Mouse (Mus musculus) telencephalon, adult 2 months (tissue): ENCODE data around the gene Med13l.

Experiments
- DNase-seq: peaks from one replicate; pipeline ENCODE4 v3.0.0-alpha.2; 2011; ENCODE audit warnings: low read depth, low spot score

Gene Med13l

GRCm38 (mm10) chr5:118773866-118774265 lies 213.4 kb downstream of the Med13l start:
- no peak for DNase-seq

GRCm38 (mm10) chr5:118776396-118776795 lies 215.9 kb downstream of the Med13l start:
- DNase-seq = no peak

DNA sequence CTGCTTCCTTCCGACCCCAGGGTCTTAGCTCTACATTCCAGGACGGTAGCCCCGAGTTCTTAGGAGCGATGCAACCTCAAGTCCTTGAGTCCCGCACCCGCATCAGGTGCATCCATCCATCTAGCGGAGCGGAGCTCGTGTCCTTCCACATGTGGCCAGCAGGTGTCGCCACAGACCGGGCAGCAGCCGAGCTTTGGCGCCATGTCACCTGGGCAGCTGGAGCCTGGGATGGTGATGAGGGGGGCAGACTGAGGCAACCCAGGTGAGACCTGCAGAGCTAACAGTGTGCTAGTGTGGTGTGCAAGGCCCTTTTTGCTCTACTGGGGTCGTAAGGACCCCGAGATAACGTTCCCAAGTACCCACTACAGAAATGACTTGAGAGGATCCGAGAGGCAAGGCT lies 221.1 kb downstream of the Med13l start:
- no peak for DNase-seq

GRCm38 (mm10) chr5:118782139-118782538 lies 221.7 kb downstream of the Med13l start:
- DNase-seq = no peak

DNA sequence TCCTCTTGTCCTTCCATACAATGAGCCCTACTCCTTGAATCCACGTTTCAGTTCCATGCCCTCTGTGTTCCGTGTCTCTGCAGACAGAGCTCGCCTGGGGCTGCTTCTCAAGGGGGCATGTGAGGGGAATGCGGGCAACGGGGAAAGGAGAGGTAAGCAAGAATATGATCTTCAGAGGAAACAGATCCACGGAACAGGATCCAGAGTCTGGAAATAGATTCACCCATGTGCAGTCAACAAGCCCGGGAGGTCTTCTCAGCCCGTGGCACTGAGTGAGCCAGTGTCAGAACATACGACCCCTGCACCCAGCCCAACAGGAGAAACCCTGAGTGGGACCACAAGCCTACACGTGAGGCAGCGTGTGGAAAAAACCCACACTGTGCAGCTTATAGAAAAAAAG lies 228.7 kb downstream of the Med13l start:
- no peak for DNase-seq

DNA sequence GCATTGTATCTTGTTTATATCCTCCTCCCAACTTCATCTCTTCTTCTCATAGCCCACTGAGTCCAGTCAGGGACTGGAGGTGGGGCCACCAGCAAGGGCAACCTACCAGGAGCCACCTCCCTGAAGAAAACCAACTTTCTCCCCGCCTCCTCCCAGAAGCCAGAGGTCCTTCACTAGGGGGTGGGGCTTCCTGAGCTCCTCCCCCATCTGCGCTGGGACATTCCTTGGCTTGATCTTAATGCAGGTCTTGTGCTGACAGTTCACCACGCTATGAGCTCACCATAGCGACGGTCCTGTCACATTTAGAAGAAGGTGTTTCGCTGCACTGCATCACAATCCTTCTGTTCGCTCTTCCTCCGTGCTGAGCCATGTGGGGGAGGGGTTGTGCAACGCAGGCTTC lies 229.3 kb downstream of the Med13l start:
- no peak for DNase-seq

DNA sequence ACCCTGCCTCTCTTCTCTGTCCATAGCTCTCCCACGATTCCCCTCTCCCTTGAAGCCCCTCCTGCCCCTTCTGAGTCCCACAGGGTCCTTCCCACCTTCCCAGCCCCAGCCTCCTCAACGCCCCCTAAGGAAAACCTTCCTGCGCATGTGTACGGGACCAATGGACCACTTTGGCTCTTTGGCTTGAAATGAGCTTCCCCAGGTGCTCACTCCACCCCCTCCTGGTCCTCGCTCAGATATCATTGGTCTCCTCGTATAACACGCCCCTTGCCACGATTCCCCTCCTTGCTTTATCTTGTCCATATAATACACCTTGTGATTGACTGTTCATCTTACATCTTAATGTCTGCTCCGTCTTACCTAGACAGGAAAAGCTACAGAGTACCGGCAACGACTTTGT lies 237.3 kb downstream of the Med13l start:
- no peak for DNase-seq

DNA sequence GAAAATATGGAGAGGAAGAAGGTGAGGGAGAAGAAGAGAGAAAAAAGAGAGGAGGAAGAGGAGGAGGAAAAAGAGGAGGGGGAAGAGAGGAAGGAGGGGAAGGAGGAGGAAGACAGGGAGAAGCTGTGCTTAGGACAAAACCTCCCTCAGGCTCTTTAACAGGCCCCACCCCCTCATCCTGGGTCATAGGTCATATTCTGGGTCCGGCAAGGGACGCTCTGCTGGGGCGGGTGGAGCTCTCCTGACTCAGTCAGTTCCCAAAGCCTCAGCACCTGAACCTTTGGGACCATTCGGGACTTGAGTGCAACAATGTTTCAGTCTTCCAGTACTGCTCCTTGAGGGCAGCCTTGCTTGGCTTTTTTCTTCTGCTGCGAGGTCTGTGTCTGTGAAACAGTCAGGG lies 241.1 kb downstream of the Med13l start:
- no peak for DNase-seq

GRCm38 (mm10) chr5:118802036-118802435 lies 241.6 kb downstream of the Med13l start:
- no peak for DNase-seq

GRCm38 (mm10) chr5:118808946-118809345 lies 248.5 kb downstream of the Med13l start:
- no peak for DNase-seq

GRCm38 (mm10) chr5:118809588-118809987 lies 249.1 kb downstream of the Med13l start:
- no peak for DNase-seq

DNA sequence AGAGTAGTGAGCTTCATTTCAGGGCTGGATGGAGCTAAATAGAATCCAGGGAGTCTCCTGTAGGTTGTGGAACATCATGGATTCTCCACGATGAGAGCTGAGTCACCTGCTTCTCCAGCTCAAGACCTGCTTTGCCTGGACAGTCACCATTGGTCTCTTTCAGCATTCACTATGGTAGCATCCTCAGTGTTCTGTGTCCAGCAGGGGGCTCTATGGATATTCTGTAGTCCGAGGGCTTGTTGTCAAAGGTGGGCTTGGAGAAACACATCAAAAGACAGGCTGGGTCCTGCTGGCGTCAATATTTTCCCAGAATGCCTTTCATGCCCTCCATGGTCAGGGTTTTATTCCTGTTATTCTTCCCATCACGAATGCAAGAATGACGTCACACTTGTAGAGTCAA lies 251.2 kb downstream of the Med13l start:
- no peak for DNase-seq

DNA sequence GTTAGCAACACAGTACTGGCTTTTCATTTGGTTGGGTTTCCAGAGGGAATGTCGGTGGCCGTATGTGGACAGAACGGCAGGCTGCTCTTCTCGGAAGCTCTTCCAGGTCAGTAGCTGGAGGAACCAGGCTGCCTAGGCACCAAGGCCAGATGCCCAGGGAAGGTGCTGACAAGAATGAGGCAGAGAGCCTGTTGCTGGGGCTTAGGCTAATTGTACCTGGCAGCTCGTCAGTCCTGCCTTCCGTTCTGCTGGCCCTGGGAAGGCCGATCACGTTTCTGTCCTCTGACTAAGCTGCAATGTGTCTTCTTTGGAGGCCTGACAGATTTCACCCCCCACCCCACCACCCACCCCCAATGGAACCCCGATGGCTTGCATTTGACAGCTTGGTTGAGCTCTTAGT lies 251.9 kb downstream of the Med13l start:
- DNase-seq = no peak

DNA sequence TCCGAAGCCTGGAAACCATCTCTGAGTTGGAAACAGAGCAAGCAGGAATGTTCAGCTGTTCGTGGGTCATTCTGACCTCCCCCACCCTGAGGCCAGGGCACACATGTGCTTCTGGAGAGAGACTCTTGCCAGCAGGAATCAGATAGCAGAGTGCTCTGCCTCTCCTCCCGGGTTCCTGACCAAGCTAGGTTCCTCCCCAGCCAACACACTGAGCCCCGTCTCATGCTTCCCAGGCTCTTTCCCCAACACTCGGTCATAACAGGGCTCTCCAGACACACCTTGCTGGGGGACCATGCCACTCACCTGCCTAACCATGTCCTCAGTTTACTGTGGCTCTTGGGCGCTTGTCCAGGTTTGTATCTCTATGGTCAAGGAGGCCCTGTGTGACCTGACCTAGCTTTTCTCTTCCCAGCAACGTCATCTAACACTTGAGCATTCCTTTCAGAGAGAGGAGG lies 252.5 kb downstream of the Med13l start:
- no peak for DNase-seq

- no peak for DNase-seq
Measured at GRCm38 (mm10) chr5:118814052-118814451, 253.6 kb downstream of the Med13l start.
